Mouse (Mus musculus): ENCODE results near the gene Nr2f6.

The Nr2f6 gene

GRCm38 (mm10) chr8:71381421-71381970 is at the start of gene Nr2f6:
Gene Nr2f6 (minus strand): TSS chr8:71381960.
- under 1% methylated on average over 88 of the region's 89 CpGs for WGBS

GRCm38 (mm10) chr8:71411535-71412273 is 29.9 kb upstream of the Nr2f6 start:
- WGBS: 48% methylated on average over 11 of the region's 11 CpGs

GRCm38 (mm10) chr8:71408231-71408630 is 26.5 kb upstream of the Nr2f6 start:
- WGBS: 92% methylated on average over 4 of the region's 4 CpGs

- WGBS: 96% methylated on average over 14 of the region's 14 CpGs
These were observed 25.7 kb upstream of the Nr2f6 start for GRCm38 (mm10) chr8:71407441-71407840.

- under 1% methylated on average over 55 of the region's 55 CpGs for WGBS
These were observed 24.6 kb upstream of the Nr2f6 start for GRCm38 (mm10) chr8:71406099-71407015.

GRCm38 (mm10) chr8:71405401-71406098 is 23.8 kb upstream of the Nr2f6 start, which contains the start of gene Ankle1:
Gene Ankle1 (plus strand): TSS chr8:71406010.
- 13% methylated on average over 33 of the region's 33 CpGs for WGBS

GRCm38 (mm10) chr8:71404951-71405351 is 23.2 kb upstream of the Nr2f6 start:
- WGBS: 50% methylated on average over 9 of the region's 9 CpGs

- WGBS: 88% methylated on average over 8 of the region's 8 CpGs
These were observed 22.3 kb upstream of the Nr2f6 start for GRCm38 (mm10) chr8:71404011-71404410.

GRCm38 (mm10) chr8:71403107-71403885 is 21.5 kb upstream of the Nr2f6 start:
- 91% methylated on average over 6 of the region's 6 CpGs for WGBS

GRCm38 (mm10) chr8:71402446-71402964 is 20.7 kb upstream of the Nr2f6 start:
- WGBS: 88% methylated on average over 9 of the region's 9 CpGs

GRCm38 (mm10) chr8:71400826-71401225 is 19.1 kb upstream of the Nr2f6 start:
- 84% methylated on average over 2 of the region's 2 CpGs for WGBS

GRCm38 (mm10) chr8:71397701-71398100 is 15.9 kb upstream of the Nr2f6 start:
- WGBS: 86% methylated on average over 12 of the region's 12 CpGs

- 1% methylated on average over 34 of the region's 34 CpGs for WGBS
These were observed 15.0 kb upstream of the Nr2f6 start, which contains the start of gene Babam1 for GRCm38 (mm10) chr8:71396639-71397305. Gene Babam1 (plus strand): TSS chr8:71396861.

- 78% methylated on average over 9 of the region's 9 CpGs for WGBS
These were observed 13.9 kb upstream of the Nr2f6 start, which contains the start of gene Ushbp1 for GRCm38 (mm10) chr8:71395629-71396028. Gene Ushbp1 (minus strand): TSS chr8:71395802.

- WGBS: 86% methylated on average over 10 of the region's 10 CpGs
These were observed 13.3 kb upstream of the Nr2f6 start for GRCm38 (mm10) chr8:71395071-71395470.

GRCm38 (mm10) chr8:71394481-71394880 is 12.7 kb upstream of the Nr2f6 start:
- 78% methylated on average over 7 of the region's 7 CpGs for WGBS

GRCm38 (mm10) chr8:71392871-71393270 is 11.1 kb upstream of the Nr2f6 start:
- 22% methylated on average over 3 of the region's 3 CpGs for WGBS

GRCm38 (mm10) chr8:71392391-71392790 is 10.6 kb upstream of the Nr2f6 start:
- whole genome bisulfite sequencing: 81% methylated on average over 5 of the region's 5 CpGs

- WGBS: 99% methylated on average over 2 of the region's 2 CpGs
These were observed 9.9 kb upstream of the Nr2f6 start for GRCm38 (mm10) chr8:71391696-71392095.

GRCm38 (mm10) chr8:71388267-71388666 is 6.5 kb upstream of the Nr2f6 start:
- WGBS: 81% methylated on average over 1 of the region's 1 CpGs
